Mouse (Mus musculus) brain, embryonic 14.5 days (tissue): ENCODE measurements around the gene Pfkp.

ENCODE experiments used
- CTCF ChIP-seq: fragments of 200-500 bp; IDR thresholded peaks from 2 replicates; pipeline ENCODE4 v1.5.1; 2012; ENCODE audit warnings: inconsistent platforms, mild to moderate bottlenecking, moderate library complexity, borderline replicate concordance; ENCODE audit not compliant: insufficient read depth, insufficient read length; ENCODE audit errors: extremely low read depth
- POLR2A ChIP-seq: fragments of 200-500 bp; IDR thresholded peaks from 2 replicates; pipeline ENCODE4 v1.6.1; 2012; ENCODE audit warnings: mild to moderate bottlenecking, inconsistent platforms, borderline replicate concordance; ENCODE audit not compliant: poor library complexity, insufficient read depth, insufficient read length, severe bottlenecking; ENCODE audit errors: extremely low read depth

- TF ChIP-seq POLR2A (no peak), CTCF (no peak)
Observed at GRCm38 (mm10) chr13:6638976-6639375, 9.6 kb downstream of the Pfkp start.
